Mouse (Mus musculus): ENCODE measurements around the gene Rbl1. TPM values are rescaled to one million over a fixed set of nuclear protein-coding genes. Genes with fewer than 3 reads are reported as not detected.
A peak's percentile ranks its signal among the peaks of the same experiment; 100 is the strongest.
"Not testable (repeated sequence)": the region's sequence is repeated elsewhere in the genome, so short reads cannot be mapped to it uniquely, and the experiment has no call there.

Gene Rbl1
- 26.7 and 29.7 TPM in 2 replicates for polyA plus RNA-seq (2014; fragmentation: Nextera tagmentation; extraction: Ambion mirVana)

DNA sequence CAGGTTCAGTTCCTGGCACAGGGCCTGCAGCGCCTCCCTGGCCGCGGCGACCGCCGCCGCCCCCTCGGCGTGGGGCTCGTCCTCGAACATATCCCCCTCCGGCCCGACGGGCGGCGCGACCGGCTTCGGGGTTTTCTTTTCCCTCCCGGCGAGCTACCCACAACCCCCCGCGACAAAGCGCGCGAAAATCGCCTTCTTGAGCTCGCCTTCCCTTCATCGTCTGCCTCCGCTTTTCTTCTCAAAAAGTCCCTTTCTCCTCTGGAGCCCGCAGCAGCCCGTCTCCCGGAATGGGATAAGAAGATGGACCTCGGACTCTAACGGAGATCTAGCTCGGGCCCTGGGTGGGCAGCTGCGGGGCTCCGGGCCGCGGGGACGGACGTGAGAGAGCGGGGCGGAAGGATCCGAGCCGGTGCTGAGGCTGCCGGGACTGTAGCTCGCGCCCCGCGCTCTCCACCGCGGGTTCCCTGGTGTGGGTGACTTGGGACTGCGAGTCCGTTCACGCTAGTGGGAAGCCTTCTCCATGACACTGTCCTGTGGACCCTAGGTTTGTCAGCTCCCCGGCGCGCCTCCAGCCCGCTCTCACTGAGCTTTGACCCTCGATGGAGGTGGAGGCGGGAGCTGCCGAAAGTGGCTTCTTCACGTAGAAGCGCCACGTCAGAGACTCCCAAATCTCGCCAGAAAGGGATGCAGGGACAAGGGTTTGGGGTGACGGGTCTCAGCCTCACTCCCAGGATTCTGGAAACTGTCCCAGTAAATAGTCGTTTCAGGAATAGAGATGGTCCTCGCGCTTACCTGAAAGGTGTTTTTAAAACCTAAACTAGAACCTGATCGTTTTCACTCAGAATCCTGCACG, at the start of gene Rbl1:
TSS of gene Rbl1 (minus strand) at position 169 of the 853 bp plus-strand sequence.
- Histone ChIP-seq H3K27ac (ENCODE audit: low read depth, low read length) (peak within 1 kb of the TSS; percentile 99), H3K36me3 (ENCODE audit: control insufficient read depth, insufficient read depth, low read length) (no peaks in the 10 kb centered on the region; the same call in 1 of the 2 replicates), H3K27me3 (ENCODE audit: control insufficient read depth, insufficient read depth, low read length) (no peaks in the 10 kb centered on the region), H3K9me3 (ENCODE audit: control insufficient read depth, low read length) (no peaks in the 10 kb centered on the region), H3K4me1 (ENCODE audit: control insufficient read depth, insufficient read depth, low read length) (0 out of 2 replicates have a peak, but pooled peaks cover 4% of the 10 kb centered on the region), H3K4me3 (ENCODE audit: low read length) (peak within 1 kb of the TSS; percentile 75), H3K4me2 (replicated peaks; ENCODE audit: low read depth, low read length) (peak within 1 kb of the TSS; percentile 72), H3K9ac (ENCODE audit: low read depth, low read length) (peak within 1 kb of the TSS; percentile 94)
- under 1% methylated on average over 72 of the region's 73 CpGs for WGBS
- peak; percentile 85 for ATAC-seq (ENCODE audit: low FRiP score, low TSS enrichment)

DNA sequence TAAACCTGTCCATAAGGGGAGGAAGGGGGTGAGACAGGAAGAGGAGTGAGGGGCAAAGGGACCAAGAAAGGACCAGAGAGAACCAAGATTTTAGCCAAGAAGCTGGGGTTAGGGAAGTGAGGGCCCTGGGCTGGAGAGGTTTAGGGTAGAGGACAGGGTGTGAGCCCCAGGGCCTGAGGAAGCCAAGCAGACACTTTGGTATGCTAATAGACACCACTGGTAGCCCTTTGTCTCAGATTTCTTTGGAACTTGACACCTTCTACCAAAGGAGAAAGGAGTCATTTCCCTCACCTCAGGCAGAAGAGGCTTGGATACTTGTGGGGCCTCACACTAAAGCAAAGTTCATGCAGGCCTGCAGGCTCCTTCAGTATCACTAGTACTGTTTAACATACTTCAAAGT, 43.8 kb upstream of the Rbl1 start:
- H3K4me3 ChIP-seq (ENCODE audit: low read length), result no peak overlapping the region
- no peaks in the 10 kb centered on the region for H3K36me3 ChIP-seq (ENCODE audit: control insufficient read depth, insufficient read depth, low read length)
- no peaks in the 10 kb centered on the region for H3K4me1 ChIP-seq (ENCODE audit: control insufficient read depth, insufficient read depth, low read length)
- no peak overlapping the region for H3K9ac ChIP-seq (ENCODE audit: low read depth, low read length)
- no peak overlapping the region for H3K27ac ChIP-seq (ENCODE audit: low read depth, low read length)
- no peak overlapping the region for H3K4me2 ChIP-seq (replicated peaks; ENCODE audit: low read depth, low read length)
- H3K9me3 ChIP-seq (ENCODE audit: control insufficient read depth, low read length), result no peaks in the 10 kb centered on the region
- H3K27me3 ChIP-seq (ENCODE audit: control insufficient read depth, insufficient read depth, low read length), result no peaks in the 10 kb centered on the region
- ATAC-seq (ENCODE audit: low FRiP score, low TSS enrichment), result no peak

DNA sequence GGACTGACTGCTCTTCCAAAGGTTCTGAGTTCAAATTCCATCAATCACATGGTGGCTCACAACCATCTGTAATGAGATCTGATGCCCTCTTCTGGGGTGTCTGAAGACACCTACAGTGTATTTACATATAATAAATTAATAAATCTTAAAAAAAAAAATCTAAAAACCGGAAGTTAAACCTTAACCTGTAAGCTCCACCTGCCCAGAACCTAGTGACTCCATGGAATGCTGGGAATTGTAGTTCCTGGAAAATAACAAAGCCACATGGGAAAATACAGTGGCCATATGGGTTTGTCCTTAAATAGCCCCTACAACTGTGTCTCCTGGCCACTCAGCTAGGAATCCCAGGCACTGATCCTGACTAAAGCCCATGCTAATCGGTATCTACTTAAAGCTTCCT, 41.3 kb upstream of the Rbl1 start:
- Histone ChIP-seq H3K27ac (ENCODE audit: low read depth, low read length) (no peak overlapping the region), H3K9me3 (ENCODE audit: control insufficient read depth, low read length) (no peaks in the 10 kb centered on the region), H3K9ac (ENCODE audit: low read depth, low read length) (no peak overlapping the region), H3K4me1 (ENCODE audit: control insufficient read depth, insufficient read depth, low read length) (no peaks in the 10 kb centered on the region), H3K4me3 (ENCODE audit: low read length) (no peak overlapping the region), H3K27me3 (ENCODE audit: control insufficient read depth, insufficient read depth, low read length) (no peaks in the 10 kb centered on the region), H3K4me2 (replicated peaks; ENCODE audit: low read depth, low read length) (no peak overlapping the region), H3K36me3 (ENCODE audit: control insufficient read depth, insufficient read depth, low read length) (no peaks in the 10 kb centered on the region)
- ATAC-seq (ENCODE audit: low FRiP score, low TSS enrichment), result no peak
- 79% methylated on average over 2 of the region's 2 CpGs for WGBS

DNA sequence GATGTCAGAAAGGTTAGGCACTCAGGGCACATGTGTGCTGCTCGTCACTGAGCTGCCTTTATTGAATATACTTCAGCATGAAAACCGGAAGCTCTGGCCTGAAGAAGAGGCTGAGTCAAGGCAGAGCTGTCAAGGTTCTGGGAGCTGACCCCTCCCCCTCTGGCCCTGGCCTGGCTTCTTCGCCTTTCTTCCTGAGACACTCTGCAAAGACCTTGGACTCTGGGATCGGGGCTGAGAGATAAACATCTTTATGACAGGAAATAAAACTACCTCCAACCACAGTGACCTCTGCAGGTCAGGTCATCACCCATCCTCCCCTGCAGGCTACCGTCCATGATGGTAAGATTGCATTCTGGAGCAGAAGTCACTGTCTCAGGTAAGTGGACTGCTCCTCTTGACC, 40.7 kb upstream of the Rbl1 start:
- 10% methylated on average over 5 of the region's 5 CpGs for WGBS

DNA sequence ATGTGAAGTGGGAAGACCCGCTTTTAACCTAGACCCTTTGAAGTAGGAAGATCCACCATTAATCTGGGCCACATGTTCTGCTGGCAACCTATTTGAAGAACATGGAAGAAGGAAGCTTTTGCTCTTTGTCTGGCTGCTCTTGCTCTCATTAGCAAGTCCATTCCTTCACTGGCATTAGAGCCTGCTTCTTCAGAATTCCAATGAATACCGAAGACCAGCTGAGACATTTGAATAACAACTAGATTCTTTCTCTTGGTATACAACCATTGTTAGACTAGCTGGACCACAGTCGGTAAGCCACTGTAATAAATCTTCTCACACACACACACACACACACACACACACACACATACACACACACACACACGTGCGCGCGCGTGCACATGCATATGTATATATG, 31.6 kb upstream of the Rbl1 start:
- Histone ChIP-seq H3K27me3 (ENCODE audit: control insufficient read depth, insufficient read depth, low read length) (no peaks in the 10 kb centered on the region), H3K4me3 (ENCODE audit: low read length) (no peak overlapping the region), H3K36me3 (ENCODE audit: control insufficient read depth, insufficient read depth, low read length) (no peaks in the 10 kb centered on the region), H3K9me3 (ENCODE audit: control insufficient read depth, low read length) (no peaks in the 10 kb centered on the region), H3K27ac (ENCODE audit: low read depth, low read length) (no peak overlapping the region), H3K4me1 (ENCODE audit: control insufficient read depth, insufficient read depth, low read length) (no peaks in the 10 kb centered on the region), H3K9ac (ENCODE audit: low read depth, low read length) (no peak overlapping the region), H3K4me2 (replicated peaks; ENCODE audit: low read depth, low read length) (no peak overlapping the region)
- WGBS, result 90% methylated on average over 8 of the region's 8 CpGs
- ATAC-seq (ENCODE audit: low FRiP score, low TSS enrichment), result no peak

More for the DNA sequence above, 40.7 kb upstream of the Rbl1 start:
- Histone ChIP-seq H3K9me3 (ENCODE audit: control insufficient read depth, low read length) (no peaks in the 10 kb centered on the region), H3K27ac (ENCODE audit: low read depth, low read length) (no peak overlapping the region), H3K4me2 (replicated peaks; ENCODE audit: low read depth, low read length) (no peak overlapping the region), H3K4me3 (ENCODE audit: low read length) (no peak overlapping the region), H3K36me3 (ENCODE audit: control insufficient read depth, insufficient read depth, low read length) (no peaks in the 10 kb centered on the region), H3K4me1 (ENCODE audit: control insufficient read depth, insufficient read depth, low read length) (no peaks in the 10 kb centered on the region), H3K27me3 (ENCODE audit: control insufficient read depth, insufficient read depth, low read length) (no peaks in the 10 kb centered on the region), H3K9ac (ENCODE audit: low read depth, low read length) (no peak overlapping the region)
- ATAC-seq (ENCODE audit: low FRiP score, low TSS enrichment), result no peak; the same call in 1 of the 2 replicates

DNA sequence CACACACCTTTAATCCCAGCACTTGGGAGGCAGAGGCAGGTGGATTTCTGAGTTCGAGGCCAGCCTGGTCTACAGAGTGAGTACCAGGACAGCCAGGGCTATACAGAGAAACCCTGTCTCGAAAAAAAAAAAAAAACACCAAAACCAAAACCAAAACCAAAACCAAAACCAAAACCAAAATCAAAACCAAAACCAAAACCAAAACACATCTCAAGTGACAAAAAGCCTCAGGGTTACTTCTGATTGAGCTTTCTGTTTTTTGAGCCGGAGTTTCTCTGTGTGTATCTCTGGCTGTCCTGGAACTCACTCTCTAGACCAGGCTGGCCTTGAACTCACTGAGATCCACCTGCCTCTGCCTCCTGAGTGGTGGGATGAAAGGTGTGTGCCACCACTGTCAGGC, 17.6 kb upstream of the Rbl1 start:
- H3K4me2 ChIP-seq (replicated peaks; ENCODE audit: low read depth, low read length); ATAC-seq (ENCODE audit: low FRiP score, low TSS enrichment): not testable (repeated sequence)
- WGBS, result 84% methylated on average over 3 of the region's 3 CpGs

DNA sequence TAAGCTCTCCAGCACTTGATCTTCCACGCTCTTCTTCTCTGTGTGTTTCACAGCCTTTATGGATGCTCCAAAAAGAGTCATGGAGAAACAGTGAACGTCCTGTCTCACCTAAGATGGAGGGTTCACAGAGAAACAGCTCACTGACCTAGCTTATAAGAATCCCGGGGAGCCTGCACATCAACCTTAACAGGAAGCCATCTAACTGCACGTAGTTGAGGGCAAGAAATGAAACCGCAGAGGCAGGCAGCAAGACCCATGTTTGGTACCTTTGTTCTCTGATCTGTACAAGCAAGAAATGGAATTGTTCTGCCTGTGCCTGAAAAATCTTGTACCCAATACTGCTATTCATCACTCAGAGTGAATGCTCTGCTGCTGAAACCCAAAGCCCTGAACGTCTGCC, 15.8 kb upstream of the Rbl1 start:
- 87% methylated on average over 6 of the region's 6 CpGs for WGBS
- ATAC-seq (ENCODE audit: low FRiP score, low TSS enrichment), result no peak
- Histone ChIP-seq H3K27ac (ENCODE audit: low read depth, low read length) (no peak overlapping the region), H3K4me3 (ENCODE audit: low read length) (no peak overlapping the region), H3K36me3 (ENCODE audit: control insufficient read depth, insufficient read depth, low read length) (no peaks in the 10 kb centered on the region), H3K4me1 (ENCODE audit: control insufficient read depth, insufficient read depth, low read length) (no peaks in the 10 kb centered on the region), H3K9me3 (ENCODE audit: control insufficient read depth, low read length) (no peaks in the 10 kb centered on the region), H3K27me3 (ENCODE audit: control insufficient read depth, insufficient read depth, low read length) (no peaks in the 10 kb centered on the region), H3K4me2 (replicated peaks; ENCODE audit: low read depth, low read length) (no peak overlapping the region), H3K9ac (ENCODE audit: low read depth, low read length) (no peak overlapping the region)

More for the DNA sequence above, 17.6 kb upstream of the Rbl1 start:
- not testable (repeated sequence) for H3K9me3 ChIP-seq (ENCODE audit: control insufficient read depth, low read length); H3K27me3 ChIP-seq (ENCODE audit: control insufficient read depth, insufficient read depth, low read length); H3K36me3 ChIP-seq (ENCODE audit: control insufficient read depth, insufficient read depth, low read length); H3K4me1 ChIP-seq (ENCODE audit: control insufficient read depth, insufficient read depth, low read length); H3K27ac ChIP-seq (ENCODE audit: low read depth, low read length); H3K4me3 ChIP-seq (ENCODE audit: low read length); H3K9ac ChIP-seq (ENCODE audit: low read depth, low read length)

DNA sequence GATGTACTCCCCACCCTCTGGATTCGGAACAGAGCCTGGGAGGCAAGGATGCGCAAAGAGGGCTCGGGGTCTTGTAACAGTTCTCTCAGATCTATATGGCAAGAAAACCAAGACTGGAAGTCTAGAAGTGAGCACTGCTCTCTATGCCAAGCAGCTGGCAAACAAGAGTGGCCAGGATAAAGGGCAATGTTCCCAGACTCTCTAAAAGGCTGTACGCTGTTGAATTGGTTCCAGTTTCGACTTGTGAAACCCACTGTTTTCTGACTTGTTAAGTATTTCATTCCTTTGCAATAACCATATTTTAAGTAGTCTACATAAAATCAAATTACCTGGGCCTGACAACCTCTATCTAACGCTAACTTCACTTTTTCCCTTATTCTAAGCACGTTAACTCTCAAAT, 7.4 kb upstream of the Rbl1 start:
- no peak for ATAC-seq (ENCODE audit: low FRiP score, low TSS enrichment)
- Histone ChIP-seq H3K4me3 (ENCODE audit: low read length) (no peak overlapping the region), H3K27ac (ENCODE audit: low read depth, low read length) (no peak overlapping the region), H3K9me3 (ENCODE audit: control insufficient read depth, low read length) (no peaks in the 10 kb centered on the region), H3K27me3 (ENCODE audit: control insufficient read depth, insufficient read depth, low read length) (no peaks in the 10 kb centered on the region), H3K9ac (ENCODE audit: low read depth, low read length) (no peak overlapping the region), H3K36me3 (ENCODE audit: control insufficient read depth, insufficient read depth, low read length) (no peaks in the 10 kb centered on the region), H3K4me1 (ENCODE audit: control insufficient read depth, insufficient read depth, low read length) (no peaks in the 10 kb centered on the region), H3K4me2 (replicated peaks; ENCODE audit: low read depth, low read length) (no peak overlapping the region)
- 97% methylated on average over 7 of the region's 7 CpGs for WGBS
